Mouse (Mus musculus) cerebellum, adult 2 months (tissue): Measurements from ENCODE around the gene Usp11.

Experiments used
- CTCF ChIP-seq: fragments of 200-500 bp; IDR thresholded peaks from 2 replicates; pipeline ENCODE4 v1.5.1; 2011; ENCODE audit warnings: low read depth, mild to moderate bottlenecking, control low read depth, low read length, moderate library complexity, borderline replicate concordance; ENCODE audit not compliant: insufficient read depth
- POLR2A ChIP-seq: fragments of 200-500 bp; IDR thresholded peaks from 2 replicates; pipeline ENCODE4 v1.6.1; 2011; ENCODE audit warnings: low read length, control low read depth, borderline replicate concordance; ENCODE audit not compliant: insufficient read depth

DNA sequence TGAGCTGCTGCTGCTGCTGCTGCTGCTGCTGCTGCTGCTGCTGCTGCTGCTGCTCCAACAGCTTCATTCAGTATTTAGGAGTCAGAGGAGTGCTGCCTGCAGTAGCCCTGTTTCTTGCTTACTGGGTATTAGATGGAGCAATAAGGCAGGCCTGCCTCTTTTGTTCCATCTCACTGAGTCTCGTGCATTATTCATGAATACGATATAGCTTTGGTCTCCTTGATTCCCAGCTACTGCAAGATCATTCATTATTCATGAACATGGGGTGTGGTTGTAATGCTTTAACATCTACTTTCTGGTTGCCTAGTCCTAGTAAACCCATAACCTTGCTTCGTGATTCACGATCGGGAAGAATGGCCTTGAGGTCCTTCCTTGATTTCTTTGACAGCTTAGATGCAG is 41.4 kb upstream of the Usp11 start:
- no peak for TF ChIP-seq CTCF
- TF ChIP-seq POLR2A = no peak
